In genomic region chr6:57811748-57812730, GRCm38 (mm10) we compare ENCODE assay signal across 15 mouse cellular contexts. TPM values are rescaled to one million over a fixed set of nuclear protein-coding genes. Genes with fewer than 3 reads are reported as not detected.
DNase-seq lines count a peak whose midpoint lies in the region; ATAC-seq and TF ChIP-seq lines count a peak whose summit lies in the region.
"Had no signal": no experiment of that assay in that cellular context is flagged by ENCODE, and none has a peak within 500 bp of the region (broad histone marks: within the 10 kb centered on the region; RNA-seq: fewer than 3 reads in every experiment).

No protein-coding gene starts in this region.

- H3K36me3 ChIP-seq in liver, embryonic 13.5 days: 0 out of 2 replicates have a peak, but pooled peaks cover 2% of the 10 kb centered on the region
- H3K36me3 ChIP-seq in liver, embryonic 11.5 days (ENCODE audit: control insufficient read depth, insufficient read depth, low read length): no peaks in the 10 kb centered on the region; the same call in 1 of the 2 replicates
- no peaks in the 10 kb centered on the region for H3K36me3 ChIP-seq in stomach, postnatal 0 days (ENCODE audit: control insufficient read depth, insufficient read depth, low read length)
- H3K36me3 ChIP-seq in midbrain, embryonic 10.5 days: peaks cover 23% of the 10 kb centered on the region

- H3K4me3 ChIP-seq in liver, embryonic 13.5 days (replicated peaks): no peak overlapping the region
- no peak overlapping the region for H3K4me3 ChIP-seq in liver, embryonic 11.5 days (ENCODE audit: low read depth, low read length)
- H3K4me3 ChIP-seq in stomach, postnatal 0 days (ENCODE audit: low read depth, low read length): no peak overlapping the region
- no peak overlapping the region for H3K4me3 ChIP-seq in midbrain, embryonic 10.5 days
- H3K4me3 ChIP-seq: forebrain, embryonic 10.5 days; heart, embryonic 10.5 days had no signal

- TF ChIP-seq CTCF in stomach, postnatal 0 days (IDR thresholded peaks at IDR 0.05; ENCODE audit: low read depth): no peak

- no peak overlapping the region for H3K9ac ChIP-seq in liver, embryonic 13.5 days
- H3K9ac ChIP-seq in liver, embryonic 11.5 days (ENCODE audit: low read depth, low read length): no peak overlapping the region
- H3K9ac ChIP-seq in stomach, postnatal 0 days (ENCODE audit: low read length): no peak overlapping the region

- ATAC-seq in liver, embryonic 13.5 days (ENCODE audit: low read depth): 0 out of 2 replicates have a peak, but pooled peaks have one; percentile 39
- no peak for ATAC-seq in liver, embryonic 11.5 days (replicated peaks; ENCODE audit: low FRiP score)
- ATAC-seq in common myeloid progenitor, adult 5-6 weeks (replicated peaks; ENCODE audit: low read depth, poor library complexity, severe bottlenecking): peak; percentile 96
- peak; percentile 91 for ATAC-seq in stomach, postnatal 0 days (ENCODE audit: low FRiP score, low TSS enrichment)

- intact Hi-C loops in gastrocnemius, postnatal 14 days (cut with DNase I; ENCODE audit: low total_unique reads): no loop called here

- no peaks in the 10 kb centered on the region for H3K9me3 ChIP-seq in liver, embryonic 13.5 days (replicated peaks)
- 0 out of 2 replicates have a peak, but pooled peaks cover 2% of the 10 kb centered on the region for H3K9me3 ChIP-seq in liver, embryonic 11.5 days (ENCODE audit: control insufficient read depth, low read length)
- no peaks in the 10 kb centered on the region for H3K9me3 ChIP-seq in stomach, postnatal 0 days (ENCODE audit: control insufficient read depth, low read length)
- 0 out of 2 replicates have a peak, but pooled peaks cover 8% of the 10 kb centered on the region for H3K9me3 ChIP-seq in midbrain, embryonic 10.5 days (replicated peaks)
- H3K9me3 ChIP-seq: heart, embryonic 10.5 days had no signal

- H3K4me2 ChIP-seq in liver, embryonic 13.5 days: no peak overlapping the region
- no peak overlapping the region for H3K4me2 ChIP-seq in liver, embryonic 11.5 days
- no peak overlapping the region for H3K4me2 ChIP-seq in stomach, postnatal 0 days (replicated peaks; ENCODE audit: low read depth)

- no peak overlapping the region for H3K27ac ChIP-seq in liver, embryonic 13.5 days
- H3K27ac ChIP-seq in liver, embryonic 11.5 days (ENCODE audit: low read depth, low read length): no peak overlapping the region
- peak overlapping the region; percentile 69 for H3K27ac ChIP-seq in stomach, postnatal 0 days (replicated peaks)
- H3K27ac ChIP-seq in midbrain, embryonic 10.5 days (replicated peaks): no peak overlapping the region
- H3K27ac ChIP-seq: forebrain, embryonic 10.5 days; heart, embryonic 10.5 days; macrophage had no signal

- 44% methylated on average over 3 of the region's 3 CpGs for WGBS in liver, embryonic 13.5 days (ENCODE audit: insufficient replicate concordance)
- 62% methylated on average over 3 of the region's 3 CpGs for WGBS in liver, embryonic 11.5 days
- 32% methylated on average over 3 of the region's 3 CpGs for WGBS in large intestine, adult 2 months
- 43% methylated on average over 3 of the region's 3 CpGs for WGBS in stomach, postnatal 0 days
- 90% methylated on average over 3 of the region's 3 CpGs for WGBS in midbrain, embryonic 10.5 days

- no peaks in the 10 kb centered on the region for H3K27me3 ChIP-seq in liver, embryonic 13.5 days
- H3K27me3 ChIP-seq in liver, embryonic 11.5 days (replicated peaks; ENCODE audit: control insufficient read depth, insufficient read depth, low read length): no peaks in the 10 kb centered on the region
- H3K27me3 ChIP-seq in stomach, postnatal 0 days (ENCODE audit: control insufficient read depth, insufficient read depth, low read length): no peaks in the 10 kb centered on the region
- H3K27me3 ChIP-seq in midbrain, embryonic 10.5 days (ENCODE audit: low read depth, poor library complexity, severe bottlenecking): no peaks in the 10 kb centered on the region

- H3K4me1 ChIP-seq in liver, embryonic 13.5 days (replicated peaks): peaks cover 30% of the 10 kb centered on the region
- 0 out of 2 replicates have a peak, but pooled peaks cover 2% of the 10 kb centered on the region for H3K4me1 ChIP-seq in liver, embryonic 11.5 days (replicated peaks; ENCODE audit: control insufficient read depth, insufficient read depth, low read length)
- H3K4me1 ChIP-seq in stomach, postnatal 0 days (replicated peaks; ENCODE audit: control insufficient read depth, insufficient read depth): no peaks in the 10 kb centered on the region
- H3K4me1 ChIP-seq in midbrain, embryonic 10.5 days: no peaks in the 10 kb centered on the region
- H3K4me1 ChIP-seq: forebrain, embryonic 10.5 days; heart, embryonic 10.5 days had no signal

- TF ChIP-seq EP300 in stomach, postnatal 0 days (optimal IDR thresholded peaks at IDR 0.05): no peak

- DNase-seq in liver, embryonic 13.5 days: no peak
- no peak for DNase-seq in liver, embryonic 11.5 days (ENCODE audit: low spot score)
- DNase-seq in large intestine, adult 2 months (ENCODE audit: low read depth, low spot score): peak; percentile 21
- no peak for DNase-seq in stomach, postnatal 0 days (ENCODE audit: low spot score)
- DNase-seq in midbrain, embryonic 10.5 days (ENCODE audit: low spot score): no peak
- DNase-seq in gastrocnemius, postnatal 14 days: no peak
- DNase-seq: adrenal gland, postnatal 36 days; cerebellum, adult 11 months; heart, postnatal 4 days had no signal

RNA-seq across cellular contexts. Expression of gene Vopp1, which starts 12.9 kb away (rescaled TPM):
- 43.7 and 50.6 TPM in 2 replicates for polyA plus RNA-seq in liver, embryonic 13.5 days (2015; fragmentation: Nextera tagmentation; extraction: Ambion mirVana)
- polyA plus RNA-seq in liver, embryonic 11.5 days (2014; fragmentation: Nextera tagmentation; extraction: Ambion mirVana): 23.8 and 24.3 TPM in 2 replicates
- 22.8 and 26.0 TPM in 2 replicates for total RNA-seq in common myeloid progenitor, adult 5-6 weeks (2017)
- 12.4 and 15.3 TPM in 2 replicates for polyA plus RNA-seq in large intestine, adult 2 months (2012; rRNA removed)
- 24.3 and 28.4 TPM in 2 replicates for polyA plus RNA-seq in stomach, postnatal 0 days (2015; fragmentation: Nextera tagmentation; extraction: Ambion mirVana)
- 61.6 and 72.9 TPM in 2 replicates for polyA plus RNA-seq in midbrain, embryonic 10.5 days (2016; fragmentation: Nextera tagmentation; extraction: Ambion mirVana)
- 1 to 10 TPM; 5.2 to 7.2 TPM for total RNA-seq in gastrocnemius, postnatal 14 days (2021)

RNA-seq across cellular contexts. Expression of gene Vmn1r21, which starts 38.1 kb away (rescaled TPM):
- not detected in 2 replicates for polyA plus RNA-seq in liver, embryonic 13.5 days (2015; fragmentation: Nextera tagmentation; extraction: Ambion mirVana)
- not detected in 2 replicates for polyA plus RNA-seq in liver, embryonic 11.5 days (2014; fragmentation: Nextera tagmentation; extraction: Ambion mirVana)
- not detected in 2 replicates for total RNA-seq in common myeloid progenitor, adult 5-6 weeks (2017)
- not detected in 2 replicates for polyA plus RNA-seq in large intestine, adult 2 months (2012; rRNA removed)
- not detected in 2 replicates for polyA plus RNA-seq in stomach, postnatal 0 days (2015; fragmentation: Nextera tagmentation; extraction: Ambion mirVana)
- 0.07 TPM in 1 of 2 replicates, not detected in the other for polyA plus RNA-seq in midbrain, embryonic 10.5 days (2016; fragmentation: Nextera tagmentation; extraction: Ambion mirVana)
- not detected for total RNA-seq in gastrocnemius, postnatal 14 days (2021)
- total RNA-seq: adrenal gland, postnatal 36 days; heart, postnatal 4 days; left cerebral cortex, adult 8-10 months had no signal
- polyA plus RNA-seq: forebrain, embryonic 10.5 days; heart, embryonic 10.5 days; limb, embryonic 14.5 days; macrophage had no signal
